ENCODE assay signal across 17 mouse cellular contexts in the genomic region with DNA sequence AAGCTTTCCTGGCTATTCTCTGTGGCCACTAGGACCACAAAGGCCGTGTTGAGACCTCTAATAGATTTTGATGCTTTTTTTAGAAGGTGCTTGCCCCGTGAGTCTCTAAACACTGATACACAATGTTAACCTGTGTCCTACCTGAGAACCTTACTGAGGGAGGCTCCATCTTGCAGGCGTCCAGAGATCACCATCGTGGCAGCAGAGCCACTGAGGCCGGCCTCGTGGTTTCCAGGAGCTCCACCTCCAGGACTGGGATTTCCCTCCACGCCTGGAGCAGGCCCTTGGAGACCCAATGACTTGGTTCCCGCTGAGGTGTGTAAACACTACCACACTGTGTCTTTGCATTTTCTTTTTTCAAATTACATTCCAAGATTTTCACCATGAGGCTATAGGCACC.
"Had no signal": no experiment of that assay in that cellular context is flagged by ENCODE, and none has a peak within 500 bp of the region (broad histone marks: within the 10 kb centered on the region; RNA-seq: fewer than 3 reads in every experiment).

No protein-coding gene starts in this region.

- H3K4me3 ChIP-seq: neural tube, embryonic 12.5 days; neural tube, embryonic 13.5 days; neural tube, embryonic 15.5 days; stomach, embryonic 15.5 days had no signal

- H3K4me1 ChIP-seq: neural tube, embryonic 12.5 days; neural tube, embryonic 15.5 days; stomach, embryonic 15.5 days had no signal

- H3K36me3 ChIP-seq: neural tube, embryonic 12.5 days; neural tube, embryonic 13.5 days; neural tube, embryonic 15.5 days had no signal

- H3K27ac ChIP-seq: neural tube, embryonic 12.5 days; neural tube, embryonic 13.5 days; neural tube, embryonic 15.5 days; stomach, embryonic 15.5 days; stomach, postnatal 0 days had no signal

- H3K27me3 ChIP-seq: neural tube, embryonic 12.5 days; neural tube, embryonic 13.5 days; neural tube, embryonic 15.5 days; stomach, embryonic 15.5 days had no signal

- H3K9ac ChIP-seq: neural tube, embryonic 12.5 days; neural tube, embryonic 13.5 days; neural tube, embryonic 15.5 days; stomach, embryonic 15.5 days had no signal

- DNase-seq: retina, postnatal 1 day; right cerebral cortex, adult 18-20 months; right cerebral cortex, postnatal 14 days; right cerebral cortex, postnatal 25 days; right cerebral cortex, postnatal 4 days; spleen, adult 18-20 months; thymus, adult 18-20 months; thymus, adult 2 months; thymus, postnatal 14 days; thymus, postnatal 25 days; thymus, postnatal 36 days; thymus, postnatal 4 days had no signal
